Mouse (Mus musculus) embryonic facial prominence, embryonic 10.5 days (tissue): ENCODE results near the gene Tsen15. TPM values are rescaled to one million over a fixed set of nuclear protein-coding genes. Genes with fewer than 3 reads are reported as not detected.

Source experiments
- DNase-seq: peaks from one replicate; pipeline ENCODE4 v3.0.0-alpha.2; 2017; ENCODE audit warnings: low spot score
- H3K27ac ChIP-seq: fragments of 300-500 bp; sonication (generic); replicated peaks from 2 replicates; pipeline ENCODE4 v1.5.1; 2016; ENCODE audit warnings: mild to moderate bottlenecking
- H3K27me3 ChIP-seq: fragments of 300-500 bp; sonication (generic); replicated peaks from 2 replicates; pipeline ENCODE4 v1.6.1; 2016; ENCODE audit warnings: low read depth, mild to moderate bottlenecking; ENCODE audit not compliant: poor library complexity, severe bottlenecking
- H3K36me3 ChIP-seq: fragments of 300-500 bp; sonication (generic); replicated peaks from 2 replicates; pipeline ENCODE4 v1.6.1; 2016; ENCODE audit warnings: mild to moderate bottlenecking, moderate library complexity
- H3K4me1 ChIP-seq: fragments of 300-500 bp; sonication (generic); 2 replicates; pipeline ENCODE4 v1.6.1; 2016
- H3K4me3 ChIP-seq: fragments of 300-500 bp; sonication (generic); 2 replicates; pipeline ENCODE4 v1.5.1; 2016; ENCODE audit warnings: mild to moderate bottlenecking, moderate library complexity
- H3K9me3 ChIP-seq: fragments of 300-500 bp; sonication (generic); 2 replicates; pipeline ENCODE4 v1.6.1; 2016; ENCODE audit warnings: mild to moderate bottlenecking
- WGBS: fragments of 180-500 bp; shearing (Covaris S2); methylation state at CpG from one replicate; pipeline ENCODE4 v1.1.7; 2016; 5-methylcytosine and 5-hydroxymethylcytosine counted together
- polyA plus RNA-seq: library from polyadenylated mRNA; unstranded; fragments of >200 nt; fragmentation: Nextera tagmentation; extraction: Ambion mirVana; gene quantifications from 2 replicates; pipeline ENCODE4 v1.2.1, GENCODE M21; 2016

Tsen15 gene
- polyA plus RNA-seq, 1 experiment from 2014 or later = 100 TPM

DNA sequence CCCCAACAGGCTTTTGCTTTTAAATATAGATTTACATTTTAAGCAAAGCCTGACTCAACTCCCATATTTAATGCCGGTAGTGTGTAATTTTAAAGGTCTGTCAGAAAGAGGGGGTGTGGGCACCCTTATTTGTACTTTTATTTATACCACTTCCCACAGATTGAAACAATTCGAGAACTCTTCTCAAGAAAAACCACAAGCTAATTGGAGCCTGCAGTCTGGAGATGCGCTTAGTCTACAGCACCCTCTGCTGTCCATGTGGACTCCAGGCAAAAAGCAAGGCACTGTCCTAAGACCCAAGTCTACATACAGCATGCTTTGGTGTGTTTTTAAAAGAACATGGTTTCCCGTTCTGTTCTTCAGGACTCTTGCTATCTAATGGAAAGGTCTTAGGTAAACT is 17.3 kb downstream of the Tsen15 start:
- no peaks in the 10 kb centered on the region for H3K9me3 ChIP-seq

DNA sequence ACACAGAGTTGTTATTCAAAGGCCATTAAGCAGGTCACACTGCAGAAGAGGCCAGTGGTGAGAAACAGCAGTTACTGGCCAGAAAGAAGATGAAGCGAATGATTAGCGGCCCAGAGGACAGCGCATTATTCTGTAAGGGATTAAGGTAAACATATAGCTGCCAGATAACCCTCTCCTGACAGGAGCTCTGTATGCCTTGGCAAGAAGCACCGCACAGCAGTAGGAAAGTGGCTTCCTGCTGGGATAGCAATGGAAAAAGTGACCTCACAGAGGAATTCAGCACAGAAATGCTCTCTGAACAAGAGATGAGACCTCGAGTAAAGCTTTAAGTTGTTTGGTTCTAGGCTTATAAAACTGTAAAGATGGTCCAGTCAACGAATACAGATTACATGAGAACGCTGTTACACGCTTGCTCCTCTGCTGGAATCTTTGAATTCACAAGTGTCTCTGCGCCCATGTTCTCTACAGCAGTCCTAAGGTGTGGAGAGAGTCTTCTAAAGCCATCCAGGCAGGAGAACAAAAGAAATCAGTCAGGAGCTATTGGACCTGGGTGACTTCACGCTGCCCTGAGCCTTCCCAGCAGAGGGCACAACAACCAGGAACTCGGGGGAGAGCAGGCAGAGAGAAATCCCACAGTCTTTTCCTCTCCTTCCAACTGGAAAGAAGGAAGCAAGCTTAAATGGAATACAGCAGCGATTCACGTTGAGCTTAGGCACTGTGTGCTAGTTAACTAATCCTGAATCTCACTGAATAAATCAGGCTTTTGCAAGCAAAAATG is 18.0 kb downstream of the Tsen15 start:
- H3K27ac ChIP-seq = no peak overlapping the region; the same call in 1 of the 2 replicates
- no peak for DNase-seq
- H3K4me3 ChIP-seq = no peak overlapping the region

More for the DNA sequence above, 17.3 kb downstream of the Tsen15 start:
- H3K27ac ChIP-seq = no peak overlapping the region
- H3K27me3 ChIP-seq = no peaks in the 10 kb centered on the region
- peak; percentile 58 for DNase-seq
- WGBS = 31% methylated on average over 4 of the region's 4 CpGs
- peaks cover 16% of the 10 kb centered on the region for H3K36me3 ChIP-seq
- no peak overlapping the region for H3K4me3 ChIP-seq
- H3K4me1 ChIP-seq = peaks cover 8% of the 10 kb centered on the region

DNA sequence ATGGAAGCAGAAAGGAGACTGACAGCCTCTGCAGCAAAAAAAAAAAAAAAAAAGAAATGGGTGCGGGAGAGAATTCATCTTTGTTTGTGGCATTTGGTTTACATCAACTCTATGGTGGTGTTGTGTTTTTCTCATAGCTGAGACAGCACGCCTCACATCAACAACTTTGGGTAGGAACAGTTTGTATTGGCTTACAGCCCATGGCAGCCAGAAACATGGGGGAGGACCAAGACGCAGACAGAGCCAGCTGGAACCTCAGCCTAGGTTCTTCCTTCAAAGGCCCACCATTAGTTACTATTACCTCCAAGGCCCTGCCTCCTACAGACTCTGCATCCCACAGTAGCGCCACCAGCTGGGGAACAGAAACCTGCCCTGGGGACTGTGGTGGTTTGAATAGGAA is 29.8 kb downstream of the Tsen15 start:
- 79% methylated on average over 4 of the region's 4 CpGs for WGBS
- no peaks in the 10 kb centered on the region for H3K36me3 ChIP-seq
- no peak for DNase-seq
- no peaks in the 10 kb centered on the region for H3K9me3 ChIP-seq
- H3K27ac ChIP-seq = no peak overlapping the region
- no peaks in the 10 kb centered on the region for H3K27me3 ChIP-seq
- no peak overlapping the region for H3K4me3 ChIP-seq
- H3K4me1 ChIP-seq = no peaks in the 10 kb centered on the region

More for the DNA sequence above, 18.0 kb downstream of the Tsen15 start:
- H3K9me3 ChIP-seq = no peaks in the 10 kb centered on the region
- 58% methylated on average over 13 of the region's 13 CpGs for WGBS
- peaks cover 16% of the 10 kb centered on the region for H3K36me3 ChIP-seq
- peaks cover 8% of the 10 kb centered on the region for H3K4me1 ChIP-seq
- no peaks in the 10 kb centered on the region for H3K27me3 ChIP-seq

DNA sequence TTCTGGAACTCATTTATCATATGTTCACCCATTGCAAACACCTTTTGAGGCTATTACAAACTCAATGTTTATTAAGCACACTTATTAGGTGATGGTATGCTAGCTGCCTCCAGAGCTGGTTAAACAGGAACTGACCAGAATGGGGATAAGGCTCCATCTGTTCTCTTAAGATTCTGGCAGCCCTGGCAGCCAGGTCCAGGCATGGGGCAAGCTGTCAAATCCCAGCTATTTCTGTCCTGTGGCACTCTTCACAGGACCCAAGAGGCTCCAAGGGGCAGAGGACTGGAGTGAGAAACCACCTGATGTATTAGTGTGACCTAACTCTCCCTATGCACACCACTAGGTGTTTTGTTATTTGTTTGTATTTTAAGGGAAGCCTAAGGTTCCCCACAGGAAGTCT is 38.5 kb downstream of the Tsen15 start:
- Histone ChIP-seq H3K4me1 (no peaks in the 10 kb centered on the region), H3K27me3 (no peaks in the 10 kb centered on the region), H3K4me3 (no peak overlapping the region), H3K27ac (no peak overlapping the region), H3K9me3 (no peaks in the 10 kb centered on the region), H3K36me3 (no peaks in the 10 kb centered on the region)
- no peak for DNase-seq

DNA sequence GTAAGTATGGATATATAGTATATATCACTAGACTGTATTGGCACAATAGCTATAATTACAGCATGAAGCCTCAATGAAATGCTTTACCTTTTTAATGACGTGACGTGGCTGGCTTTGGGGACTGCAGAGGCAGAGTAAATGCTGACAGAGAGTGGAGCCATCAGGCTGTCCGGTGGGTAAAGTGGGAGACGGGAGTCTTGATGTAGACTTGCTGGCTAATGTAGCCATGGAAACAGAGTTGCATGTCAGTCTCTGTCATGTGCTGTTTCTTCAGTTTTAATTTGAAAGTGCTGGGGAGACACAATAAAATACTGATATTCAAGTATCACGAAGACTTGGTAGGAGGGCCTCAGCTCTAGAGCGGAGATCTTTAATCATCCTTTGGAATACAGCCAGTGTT is 62.5 kb downstream of the Tsen15 start:
- Histone ChIP-seq H3K27me3 (no peaks in the 10 kb centered on the region), H3K4me1 (0 out of 2 replicates have a peak, but pooled peaks cover 6% of the 10 kb centered on the region), H3K36me3 (no peaks in the 10 kb centered on the region), H3K4me3 (no peak overlapping the region), H3K9me3 (no peaks in the 10 kb centered on the region), H3K27ac (no peak overlapping the region)
- DNase-seq = no peak
- WGBS = 95% methylated on average over 6 of the region's 6 CpGs

Other genes with a start within 250 kb of the Tsen15 start
- gene Colgalt2, start 13.1 kb upstream of the Tsen15 start, polyA plus RNA-seq = 1.5 and 1.9 TPM in 2 replicates